Mouse (Mus musculus) natural killer cell, adult 2 months (primary cell): ENCODE results near the gene Pdzrn3.

Source experiments
- DNase-seq, 2 experiments: peaks; one replicate each; pipeline ENCODE4 v3.0.0; 2022; ENCODE audit warnings: low spot score in 2 of 2

The Pdzrn3 gene

DNA sequence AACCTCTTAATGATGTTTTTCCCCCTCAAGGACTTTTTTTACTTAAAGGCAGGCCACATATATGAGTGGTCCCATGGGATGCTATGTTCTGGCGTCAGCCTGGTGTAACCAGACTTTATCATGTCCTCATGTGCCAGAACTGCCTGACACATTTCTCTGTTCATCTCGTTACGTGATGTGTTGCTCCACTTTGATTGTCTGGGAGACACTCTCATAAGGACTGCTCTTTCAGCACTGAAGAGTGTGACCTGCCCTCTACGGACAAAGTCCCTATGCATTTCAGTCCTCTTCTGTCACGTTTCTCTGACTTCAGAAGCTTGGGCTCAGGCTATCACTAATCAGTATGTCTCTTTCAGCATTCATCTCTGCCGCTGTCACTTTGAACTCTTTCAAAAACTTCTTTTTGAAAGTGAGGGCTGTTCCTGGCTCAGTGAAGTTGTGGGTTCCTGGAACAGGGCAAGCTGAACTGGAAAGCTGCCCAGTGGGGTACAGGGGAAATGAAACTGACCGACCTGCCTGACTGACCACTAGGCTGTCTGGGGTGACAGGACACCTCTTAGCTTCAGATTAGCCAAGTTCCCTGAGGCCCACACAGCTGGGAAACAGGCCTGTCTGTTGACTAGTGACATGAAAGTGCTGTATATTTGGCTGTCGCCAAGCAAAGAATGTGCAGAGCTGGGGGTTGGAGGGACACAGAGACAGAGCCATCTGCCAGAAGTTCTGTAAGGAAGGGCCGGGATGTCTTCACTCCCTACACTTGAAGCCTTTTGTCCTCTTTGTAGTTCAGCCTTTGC lies 10.7 kb downstream of the Pdzrn3 start:
- DNase-seq: no peak

- DNase-seq: no peak
These were observed 11.9 kb downstream of the Pdzrn3 start for GRCm38 (mm10) chr6:101365795-101366194.

- no peak for DNase-seq
These were observed 13.8 kb downstream of the Pdzrn3 start for GRCm38 (mm10) chr6:101363904-101364303.

GRCm38 (mm10) chr6:101362728-101363127 lies 15.0 kb downstream of the Pdzrn3 start:
- DNase-seq: no peak

DNA sequence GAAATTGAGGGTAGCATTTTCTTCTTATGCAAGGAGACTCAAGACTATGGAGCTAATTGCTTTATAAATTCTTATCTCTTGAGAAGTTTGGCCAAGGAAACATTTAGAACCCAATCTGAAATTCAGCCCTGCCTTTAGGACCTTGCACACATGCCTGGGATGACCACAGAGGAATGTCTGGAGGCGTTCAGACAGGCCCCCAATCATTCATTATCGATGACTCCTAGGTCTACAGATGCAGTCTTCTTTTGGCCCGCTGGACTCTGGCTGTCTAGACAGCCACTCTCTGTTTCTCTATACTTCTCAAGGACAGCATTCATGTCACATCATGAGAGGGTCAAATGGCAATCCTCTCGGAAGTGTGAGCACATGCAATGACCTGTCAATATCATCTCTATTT lies 15.4 kb downstream of the Pdzrn3 start:
- DNase-seq: no peak

GRCm38 (mm10) chr6:101360211-101360737 lies 17.4 kb downstream of the Pdzrn3 start:
- DNase-seq: no peak

DNA sequence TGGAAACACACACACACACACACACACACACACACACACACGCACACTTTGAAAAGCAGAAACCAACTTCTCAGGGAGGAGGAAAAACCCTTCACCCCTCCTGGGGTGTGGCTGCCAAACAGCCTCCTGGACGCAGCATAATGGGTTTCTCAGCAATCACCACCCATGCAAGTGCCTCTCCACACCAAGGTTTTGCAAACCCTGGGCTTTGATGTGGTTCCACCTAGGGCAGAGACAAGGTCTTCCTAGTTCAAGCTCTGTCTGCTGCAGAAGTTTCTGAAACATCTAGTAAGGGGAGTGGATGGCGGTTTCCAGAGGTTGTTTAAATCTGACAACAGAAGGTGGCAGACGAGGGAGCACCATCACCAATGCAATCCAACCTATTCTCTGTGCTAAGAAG lies 18.1 kb downstream of the Pdzrn3 start:
- peak in 1 of 2 experiments; percentile 26 for DNase-seq

DNA sequence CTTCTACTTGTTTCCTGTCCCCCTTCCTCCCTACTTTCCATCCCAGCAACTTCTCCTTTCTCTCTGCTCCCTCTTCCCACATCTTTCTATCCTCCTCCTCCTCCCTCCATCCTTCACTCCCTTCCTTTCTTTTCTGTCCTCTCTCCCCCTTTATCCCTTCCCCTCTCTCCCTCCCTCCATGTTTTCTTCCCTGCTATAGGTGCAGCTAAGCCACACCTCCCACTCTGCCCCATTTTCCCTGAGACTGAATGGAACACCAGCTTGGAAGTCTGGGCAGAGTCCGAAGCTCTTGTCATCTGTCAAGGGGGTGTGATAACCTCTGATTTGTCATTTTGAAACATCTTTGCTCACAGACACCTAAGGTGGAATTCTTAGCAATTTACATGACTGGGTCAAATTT lies 22.8 kb downstream of the Pdzrn3 start:
- no peak for DNase-seq

- no peak for DNase-seq
These were observed 23.3 kb downstream of the Pdzrn3 start for GRCm38 (mm10) chr6:101354230-101354881.

GRCm38 (mm10) chr6:101353701-101354100 lies 24.0 kb downstream of the Pdzrn3 start:
- no peak for DNase-seq

DNA sequence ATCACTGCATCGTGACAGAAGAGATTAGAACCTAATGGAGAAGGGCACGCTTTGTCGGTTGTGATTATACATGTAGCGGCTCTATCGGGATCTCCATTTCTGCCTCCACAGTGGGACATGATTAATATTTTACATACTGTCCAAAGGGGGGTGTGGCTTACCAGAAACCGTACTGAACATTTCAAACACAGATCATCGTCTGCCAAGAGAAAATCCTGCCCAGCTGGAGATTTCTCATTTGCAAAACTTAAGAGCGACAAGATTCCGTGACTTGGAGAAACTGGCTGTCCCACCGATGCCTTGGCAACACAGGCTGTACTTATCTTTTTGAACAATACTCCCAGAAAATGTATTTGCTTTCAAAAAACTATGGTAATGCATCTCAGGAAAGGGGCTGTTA lies 25.1 kb downstream of the Pdzrn3 start:
- no peak for DNase-seq

GRCm38 (mm10) chr6:101351100-101351499 lies 26.6 kb downstream of the Pdzrn3 start:
- no peak for DNase-seq

- DNase-seq: no peak
These were observed 27.2 kb downstream of the Pdzrn3 start for GRCm38 (mm10) chr6:101350414-101350973.

GRCm38 (mm10) chr6:101348496-101348895 lies 29.2 kb downstream of the Pdzrn3 start:
- DNase-seq: no peak

DNA sequence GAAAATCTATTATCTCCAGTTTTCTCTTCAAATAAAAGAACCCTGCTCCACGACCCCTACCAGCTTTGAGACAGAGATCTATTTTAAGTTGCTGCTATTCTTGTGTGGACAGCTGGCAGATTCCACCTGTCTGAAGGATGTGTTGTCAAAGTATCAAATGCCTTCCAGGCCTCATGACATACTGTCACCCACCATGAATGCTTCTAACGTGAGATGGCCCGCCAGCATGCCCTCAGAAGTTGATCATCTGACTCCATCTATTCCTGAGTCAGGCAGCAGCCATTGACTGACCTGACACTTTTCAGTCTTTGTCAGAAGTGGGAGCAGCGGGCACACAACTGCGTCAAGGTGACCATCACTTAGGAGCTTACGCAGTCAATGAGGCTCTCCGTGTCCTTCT lies 37.6 kb downstream of the Pdzrn3 start:
- no peak for DNase-seq

GRCm38 (mm10) chr6:101337842-101338528 lies 39.7 kb downstream of the Pdzrn3 start:
- DNase-seq: no peak

- DNase-seq: no peak
These were observed 41.0 kb downstream of the Pdzrn3 start for GRCm38 (mm10) chr6:101336660-101337059.

- DNase-seq: no peak
These were observed 42.0 kb downstream of the Pdzrn3 start for GRCm38 (mm10) chr6:101335744-101336143.

- no peak for DNase-seq
These were observed 43.2 kb downstream of the Pdzrn3 start for GRCm38 (mm10) chr6:101334495-101334894.

- DNase-seq: no peak
These were observed 47.3 kb downstream of the Pdzrn3 start for GRCm38 (mm10) chr6:101330392-101330791.

DNA sequence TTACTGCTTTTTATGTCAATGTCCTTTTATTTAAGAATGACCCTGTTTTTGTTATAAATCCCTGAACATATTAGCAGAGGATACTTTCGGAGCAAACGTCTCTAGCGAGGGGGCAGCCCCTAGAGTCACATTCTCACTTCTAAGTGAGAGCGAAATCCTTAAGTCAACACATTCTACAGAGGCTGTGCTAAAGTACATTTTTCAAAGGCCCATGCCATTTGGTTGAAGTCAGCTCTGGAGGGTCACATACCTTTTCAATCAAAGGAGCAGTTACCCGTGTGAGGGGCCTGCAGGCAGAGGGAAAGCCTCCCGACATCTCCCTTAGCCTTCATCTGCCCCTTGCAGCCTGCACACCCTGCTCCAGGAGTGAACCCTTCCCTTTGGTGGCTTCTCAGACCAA lies 48.2 kb downstream of the Pdzrn3 start:
- no peak for DNase-seq

DNA sequence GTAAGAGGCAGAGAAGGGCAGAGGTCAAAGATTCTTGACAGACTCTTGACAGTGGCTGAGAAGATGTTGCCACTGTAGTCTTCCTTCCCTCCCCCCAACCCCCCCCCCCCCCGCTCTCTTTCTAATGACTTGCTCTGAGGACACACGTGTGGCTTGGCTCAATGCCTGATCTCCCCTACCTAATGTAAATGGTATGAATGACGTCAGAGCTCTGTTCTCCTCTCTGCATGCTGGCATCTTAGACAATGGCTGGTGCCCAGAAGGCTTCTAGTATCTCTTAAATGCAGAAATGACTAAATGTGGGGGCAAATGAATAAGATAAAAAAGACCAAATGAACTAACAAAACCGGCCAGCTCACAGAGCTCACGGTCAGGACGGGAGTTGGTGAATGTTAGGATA lies 49.2 kb downstream of the Pdzrn3 start:
- DNase-seq: no peak
